Mouse (Mus musculus) erythroid progenitor cell, adult 5-6 weeks (primary cell): ENCODE results near the gene Med21. TPM values are rescaled to one million over a fixed set of nuclear protein-coding genes. Genes with fewer than 3 reads are reported as not detected.

ENCODE experiments used
- ATAC-seq: replicated peaks from 2 replicates; pipeline ENCODE4 v1.8.0; 2016; ENCODE audit warnings: moderate number of reproducible peaks, mild to moderate bottlenecking, moderate TSS enrichment, inconsistent platforms; ENCODE audit not compliant: poor library complexity, low FRiP score, severe bottlenecking
- total RNA-seq, 2 experiments: library from RNA; stranded (forward) in 1 of 2; stranded (reverse) in 1 of 2; fragments of 150-400 nt in 1 of 2; fragments of 186-747, 209-891 nt in 1 of 2; gene quantifications; 2 replicates each; pipeline versions ENCODE4 v1.2.3 to v1.2.4; 2015 to 2017; ENCODE audit warnings: low replicate concordance in 2 of 2

Med21 gene
- total RNA-seq, 2 experiments from 2014 or later = 73.0 to 112 TPM

GRCm38 (mm10) chr6:146636482-146636881, 5.9 kb upstream of the Med21 start:
- ATAC-seq = no peak

GRCm38 (mm10) chr6:146640068-146640965, 2.0 kb upstream of the Med21 start:
- no peak for ATAC-seq

GRCm38 (mm10) chr6:146640991-146641390, 1.4 kb upstream of the Med21 start:
- no peak for ATAC-seq

GRCm38 (mm10) chr6:146641621-146642210, 631 bp upstream of the Med21 start:
- ATAC-seq = peak; percentile 20

- ATAC-seq = peak; percentile 49; the same call in 1 of the 2 replicates
These were observed 830 bp downstream of the Med21 start for GRCm38 (mm10) chr6:146643184-146643570.

- ATAC-seq = no peak
These were observed 7.7 kb downstream of the Med21 start for GRCm38 (mm10) chr6:146650013-146650412.

- no peak for ATAC-seq
These were observed 9.1 kb downstream of the Med21 start for GRCm38 (mm10) chr6:146651431-146651830.

- ATAC-seq = 0 out of 2 replicates have a peak, but pooled peaks have one; percentile 57
These were observed 10.8 kb downstream of the Med21 start for GRCm38 (mm10) chr6:146653197-146653596.

GRCm38 (mm10) chr6:146660591-146660990, 18.2 kb downstream of the Med21 start:
- no peak for ATAC-seq

GRCm38 (mm10) chr6:146661655-146662054, 19.3 kb downstream of the Med21 start:
- no peak for ATAC-seq

GRCm38 (mm10) chr6:146662679-146663078, 20.3 kb downstream of the Med21 start:
- peak; percentile 81 for ATAC-seq

GRCm38 (mm10) chr6:146664116-146664515, 21.8 kb downstream of the Med21 start:
- ATAC-seq = no peak

GRCm38 (mm10) chr6:146664917-146665316, 22.6 kb downstream of the Med21 start:
- no peak for ATAC-seq

GRCm38 (mm10) chr6:146665408-146665807, 23.1 kb downstream of the Med21 start:
- ATAC-seq = no peak

- ATAC-seq = no peak
These were observed 24.5 kb downstream of the Med21 start for GRCm38 (mm10) chr6:146666811-146667210.

GRCm38 (mm10) chr6:146668606-146669005, 26.3 kb downstream of the Med21 start:
- no peak for ATAC-seq

GRCm38 (mm10) chr6:146670956-146671855, 28.9 kb downstream of the Med21 start:
- no peak for ATAC-seq

GRCm38 (mm10) chr6:146672106-146672505, 29.8 kb downstream of the Med21 start:
- ATAC-seq = no peak

- no peak for ATAC-seq
These were observed 31.3 kb downstream of the Med21 start for GRCm38 (mm10) chr6:146673696-146674095.

GRCm38 (mm10) chr6:146674420-146674819, 32.1 kb downstream of the Med21 start:
- ATAC-seq = no peak
